Mouse (Mus musculus) MEL (cell line): ENCODE measurements around the gene Gm20388. TPM values are rescaled to one million over a fixed set of nuclear protein-coding genes. Genes with fewer than 3 reads are reported as not detected.

Experiments
- DNase-seq: peaks from one replicate; pipeline ENCODE4 v3.0.0; 2011; ENCODE audit warnings: low read depth, low spot score
- H3K27ac ChIP-seq: 2 replicates; pipeline ENCODE4 v1.5.1; 2012; ENCODE audit warnings: low read depth, mild to moderate bottlenecking, control low read depth, low read length, moderate library complexity; ENCODE audit not compliant: control insufficient read depth
- H3K27me3 ChIP-seq, 2 experiments: fragments of 150-350 bp in 1 of 2; sonication (generic) in 1 of 2; 2 replicates each; pipeline ENCODE4 v1.6.1; 2012; ENCODE audit warnings: low read length in 2 of 2, mild to moderate bottlenecking in 2 of 2, improper control_type of control experiment in 1 of 2, moderate library complexity in 1 of 2; ENCODE audit not compliant: insufficient read depth in 2 of 2, control insufficient read depth in 1 of 2
- H3K36me3 ChIP-seq, 2 experiments: 2 replicates each; pipeline ENCODE4 v1.6.1; 2012 to 2014; ENCODE audit warnings: low read length in 2 of 2, improper control_type of control experiment in 1 of 2, inconsistent platforms in 1 of 2, mild to moderate bottlenecking in 1 of 2; ENCODE audit not compliant: insufficient read depth in 2 of 2, control insufficient read depth in 1 of 2
- H3K4me1 ChIP-seq, 2 experiments: fragments of 150-350 bp in 1 of 2; sonication (generic) in 1 of 2; 2 replicates each; pipeline ENCODE4 v1.6.1; 2012; ENCODE audit warnings: low read length in 2 of 2, improper control_type of control experiment in 1 of 2, mild to moderate bottlenecking in 1 of 2; ENCODE audit not compliant: insufficient read depth in 2 of 2, control insufficient read depth in 1 of 2
- H3K4me3 ChIP-seq, 2 experiments: fragments of 150-350 bp in 1 of 2; sonication (generic) in 1 of 2; 2 replicates each; pipeline ENCODE4 v1.5.1; 2012; ENCODE audit warnings: low read depth in 2 of 2, low read length in 2 of 2, mild to moderate bottlenecking in 2 of 2, moderate library complexity in 2 of 2, control low read depth in 1 of 2, improper control_type of control experiment in 1 of 2; ENCODE audit not compliant: control insufficient read depth in 1 of 2, insufficient read depth in 1 of 2
- H3K79me2 ChIP-seq: 2 replicates; pipeline ENCODE4 v1.6.1; 2012; ENCODE audit warnings: mild to moderate bottlenecking, low read length, moderate library complexity; ENCODE audit not compliant: control insufficient read depth, poor library complexity, insufficient read depth
- H3K9ac ChIP-seq: 2 replicates; pipeline ENCODE4 v1.6.1; 2012; ENCODE audit warnings: low read depth, mild to moderate bottlenecking, control low read depth, low read length, moderate library complexity; ENCODE audit not compliant: control insufficient read depth, poor library complexity, severe bottlenecking
- H3K9me3 ChIP-seq: fragments of 150-350 bp; sonication (generic); replicated peaks from 2 replicates; pipeline ENCODE4 v1.6.1; 2012; ENCODE audit warnings: mild to moderate bottlenecking, low read length, improper control_type of control experiment, moderate library complexity; ENCODE audit not compliant: insufficient read depth
- BHLHE40 ChIP-seq: IDR thresholded peaks from 2 replicates; pipeline ENCODE4 v1.6.1; 2012; ENCODE audit warnings: low read depth, mild to moderate bottlenecking, inconsistent platforms, low read length, improper control_type of control experiment, borderline replicate concordance
- E2F4 ChIP-seq: IDR thresholded peaks from 2 replicates; pipeline ENCODE4 v1.6.1; 2011; ENCODE audit warnings: low read depth, low read length, improper control_type of control experiment, borderline replicate concordance
- ELF1 ChIP-seq: IDR thresholded peaks from 2 replicates; pipeline ENCODE4 v1.6.1; 2014; ENCODE audit warnings: low read depth, mild to moderate bottlenecking, inconsistent platforms, low read length, improper control_type of control experiment, moderate library complexity
- GABPA ChIP-seq: IDR thresholded peaks from 2 replicates; pipeline ENCODE4 v1.6.1; 2012; ENCODE audit warnings: low read depth, mild to moderate bottlenecking, inconsistent platforms, low read length, improper control_type of control experiment, moderate library complexity
- HCFC1 ChIP-seq: IDR thresholded peaks from 2 replicates; pipeline ENCODE4 v1.6.1; 2012; ENCODE audit warnings: low read depth, mild to moderate bottlenecking, inconsistent platforms, low read length, improper control_type of control experiment, moderate library complexity
- KAT2A ChIP-seq: conservative IDR thresholded peaks from 2 replicates; pipeline ENCODE4 v1.6.1; 2012; ENCODE audit warnings: low read depth, low read length, improper control_type of control experiment, inconsistent platforms
- MAZ ChIP-seq: IDR thresholded peaks from 2 replicates; pipeline ENCODE4 v1.6.1; 2012; ENCODE audit warnings: low read depth, mild to moderate bottlenecking, inconsistent platforms, low read length, improper control_type of control experiment
- MXI1 ChIP-seq: IDR thresholded peaks from 2 replicates; pipeline ENCODE4 v1.6.1; 2011; ENCODE audit warnings: mild to moderate bottlenecking, low read depth, low read length, improper control_type of control experiment
- MYB ChIP-seq: IDR thresholded peaks from 2 replicates; pipeline ENCODE4 v1.6.1; 2011; ENCODE audit warnings: mild to moderate bottlenecking, low read depth, low read length, improper control_type of control experiment
- MYC ChIP-seq: IDR thresholded peaks from 2 replicates; pipeline ENCODE4 v1.6.1; 2011; ENCODE audit warnings: low read depth, mild to moderate bottlenecking, low read length, improper control_type of control experiment, moderate library complexity
- NELFE ChIP-seq: IDR thresholded peaks from 2 replicates; pipeline ENCODE4 v1.6.1; 2011; ENCODE audit warnings: low read depth, low read length, improper control_type of control experiment
- NRF1 ChIP-seq: IDR thresholded peaks from 2 replicates; pipeline ENCODE4 v1.6.1; 2014; ENCODE audit warnings: low read depth, mild to moderate bottlenecking, inconsistent platforms, low read length, improper control_type of control experiment, moderate library complexity; ENCODE audit not compliant: poor library complexity, insufficient read depth, severe bottlenecking
- POLR2AphosphoS2 ChIP-seq: IDR thresholded peaks from 2 replicates; pipeline ENCODE4 v1.6.1; 2011; ENCODE audit warnings: low read length, improper control_type of control experiment
- POLR2AphosphoS5 ChIP-seq: IDR thresholded peaks from 2 replicates; pipeline ENCODE4 v1.6.1; 2012; ENCODE audit warnings: low read depth, borderline replicate concordance, mild to moderate bottlenecking, inconsistent platforms, low read length, moderate library complexity, mixed read lengths
- RAD21 ChIP-seq: IDR thresholded peaks from 2 replicates; pipeline ENCODE4 v1.6.1; 2011; ENCODE audit warnings: mild to moderate bottlenecking, low read depth, low read length, improper control_type of control experiment
- RCOR1 ChIP-seq: IDR thresholded peaks from 2 replicates; pipeline ENCODE4 v1.6.1; 2012; ENCODE audit warnings: low read depth, mild to moderate bottlenecking, inconsistent platforms, low read length, improper control_type of control experiment
- SIN3A ChIP-seq: IDR thresholded peaks from 2 replicates; pipeline ENCODE4 v1.6.1; 2012; ENCODE audit warnings: low read length, improper control_type of control experiment, inconsistent platforms
- TAL1 ChIP-seq: IDR thresholded peaks from 2 replicates; pipeline ENCODE4 v1.6.1; 2012; ENCODE audit warnings: mild to moderate bottlenecking, inconsistent platforms, low read length, moderate library complexity, mixed read lengths
- TBP ChIP-seq: IDR thresholded peaks from 2 replicates; pipeline ENCODE4 v1.8.0; 2011; ENCODE audit warnings: low read depth, low read length, improper control_type of control experiment
- TCF12 ChIP-seq: IDR thresholded peaks from 2 replicates; pipeline ENCODE4 v1.6.1; 2014; ENCODE audit warnings: low read depth, mild to moderate bottlenecking, inconsistent platforms, low read length, improper control_type of control experiment, moderate library complexity
- ZKSCAN1 ChIP-seq: IDR thresholded peaks from 2 replicates; pipeline ENCODE4 v1.6.1; 2012; ENCODE audit warnings: low read depth, mild to moderate bottlenecking, inconsistent platforms, low read length, improper control_type of control experiment, moderate library complexity
- polyA plus RNA-seq, 2 experiments: library from polyadenylated mRNA; stranded (reverse) in 1 of 2; unstranded in 1 of 2; fragments of >175 nt in 1 of 2; fragments of >200 nt in 1 of 2; gene quantifications; 2 replicates each; pipeline versions ENCODE4 v1.2.1 to v1.2.4; 2012; ENCODE audit warnings: low replicate concordance in 2 of 2, low read depth in 1 of 2; ENCODE audit not compliant: insufficient read length in 2 of 2, insufficient read depth in 1 of 2, missing spikeins in 1 of 2
- total RNA-seq: library from RNA; depleted of rRNA; stranded (reverse); fragments of 300-350 nt; gene quantifications from 2 replicates; pipeline ENCODE4 v1.2.3, GENCODE M21; 2012

Gm20388 gene
- total and polyA plus RNA-seq, 3 experiments, result 11.1 to 17.8 TPM; not detected in 1

- Histone ChIP-seq H3K36me3 (peaks cover 0 to 2% of the 10 kb centered on the region in 2 experiments; a peak in 1 of 4 replicates), H3K9me3 (no peaks in the 10 kb centered on the region), H3K9ac (no peak overlapping the region), H3K27me3 (no peaks in the 10 kb centered on the region), H3K27ac (no peak overlapping the region), H3K4me1 (no peaks in the 10 kb centered on the region), H3K4me3 (no peak overlapping the region), H3K79me2 (no peaks in the 10 kb centered on the region)
- no peak for DNase-seq
- TF ChIP-seq NRF1 (no peak), TCF12 (no peak), MYB (no peak), POLR2AphosphoS2 (no peak), KAT2A (no peak), MYC (no peak), MAZ (no peak), E2F4 (no peak), TBP (no peak), RCOR1 (no peak), ZKSCAN1 (no peak), POLR2AphosphoS5 (no peak)
Observed at GRCm38 (mm10) chr8:123278445-123278844, 3367.8 kb downstream of the Gm20388 start.

- Histone ChIP-seq H3K36me3 (peaks cover 0 to 2% of the 10 kb centered on the region in 2 experiments; a peak in 1 of 4 replicates), H3K79me2 (no peaks in the 10 kb centered on the region), H3K4me1 (no peaks in the 10 kb centered on the region), H3K9me3 (no peaks in the 10 kb centered on the region), H3K27ac (no peak overlapping the region), H3K4me3 (no peak overlapping the region), H3K9ac (no peak overlapping the region)
- no peak for TF ChIP-seq MYC
- no peak for TF ChIP-seq TBP
- no peak for TF ChIP-seq NELFE
- TF ChIP-seq RAD21, result no peak
- no peak for TF ChIP-seq GABPA
- no peak for TF ChIP-seq POLR2AphosphoS2
- no peak for TF ChIP-seq HCFC1
- TF ChIP-seq BHLHE40, result no peak
- no peak for TF ChIP-seq RCOR1
- no peak for TF ChIP-seq ELF1
- no peak for TF ChIP-seq MXI1
- TF ChIP-seq TAL1, result no peak
- TF ChIP-seq SIN3A, result no peak
- TF ChIP-seq E2F4, result no peak
- TF ChIP-seq, all 39 proteins: peak for 0
- no peak for DNase-seq
- no peaks in the 10 kb centered on the region for H3K27me3 ChIP-seq
Observed at GRCm38 (mm10) chr8:123279828-123280227, 3369.2 kb downstream of the Gm20388 start.
